Mouse (Mus musculus) intestine, embryonic 14.5 days (tissue): Measurements from ENCODE around the gene Usp6nl. TPM values are rescaled to one million over a fixed set of nuclear protein-coding genes. Genes with fewer than 3 reads are reported as not detected.
A peak's percentile ranks its signal among the peaks of the same experiment; 100 is the strongest.

Experiments
- ATAC-seq: fragments of 200-750 bp; cut with Nextera tagmentation; replicated peaks from 2 replicates; pipeline ENCODE4 v1.8.0; 2017; ENCODE audit warnings: low read depth, moderate number of reproducible peaks, moderate TSS enrichment, moderate library complexity; ENCODE audit not compliant: low FRiP score, low TSS enrichment
- DNase-seq: peaks from one replicate; pipeline ENCODE4 v3.0.0-alpha.2; 2018; ENCODE audit warnings: low spot score
- H3K27ac ChIP-seq: fragments of 300-500 bp; sonication (generic); 2 replicates; pipeline ENCODE4 v1.5.1; 2014; ENCODE audit warnings: low read depth, mild to moderate bottlenecking, control low read depth
- H3K27me3 ChIP-seq: fragments of 300-500 bp; sonication (generic); replicated peaks from 2 replicates; pipeline ENCODE4 v1.6.1; 2014; ENCODE audit warnings: low read length, control low read depth; ENCODE audit not compliant: control insufficient read depth, insufficient read depth
- H3K36me3 ChIP-seq: fragments of 300-500 bp; sonication (generic); 2 replicates; pipeline ENCODE4 v1.6.1; 2014; ENCODE audit warnings: low read length, control low read depth; ENCODE audit not compliant: control insufficient read depth, insufficient read depth
- H3K4me1 ChIP-seq: fragments of 300-500 bp; sonication (generic); replicated peaks from 2 replicates; pipeline ENCODE4 v1.6.1; 2014; ENCODE audit warnings: low read length, control low read depth, mixed read lengths; ENCODE audit not compliant: control insufficient read depth, insufficient read depth
- H3K4me2 ChIP-seq: fragments of 300-500 bp; sonication (generic); 2 replicates; pipeline ENCODE4 v1.6.1; 2014; ENCODE audit warnings: low read length
- H3K4me3 ChIP-seq: fragments of 300-500 bp; sonication (generic); 2 replicates; pipeline ENCODE4 v1.5.1; 2014; ENCODE audit warnings: low read depth, low read length, control low read depth, mixed read lengths
- H3K9ac ChIP-seq: fragments of 300-500 bp; sonication (generic); 2 replicates; pipeline ENCODE4 v1.6.1; 2014; ENCODE audit warnings: mild to moderate bottlenecking, low read length
- H3K9me3 ChIP-seq: fragments of 300-500 bp; sonication (generic); 2 replicates; pipeline ENCODE4 v1.6.1; 2016; ENCODE audit warnings: low read length, control low read depth; ENCODE audit not compliant: control insufficient read depth
- WGBS: fragments of 180-500 bp; shearing (Covaris S2); extraction: QIAGEN DNeasy Blood & Tissue Kit; methylation state at CpG from one replicate; pipeline ENCODE4 v1.1.7; 2014; 5-methylcytosine and 5-hydroxymethylcytosine counted together
- polyA plus RNA-seq: library from polyadenylated mRNA; unstranded; fragments of >200 nt; fragmentation: Nextera tagmentation; extraction: Ambion mirVana; gene quantifications from 2 replicates; pipeline ENCODE4 v1.2.1, GENCODE M21; 2014

The Usp6nl gene
- polyA plus RNA-seq, 1 experiment from 2014 or later, result 14.4 TPM

- Histone ChIP-seq H3K27ac (no peak overlapping the region), H3K4me1 (0 out of 2 replicates have a peak, but pooled peaks cover 3% of the 10 kb centered on the region), H3K4me3 (no peak overlapping the region), H3K9ac (no peak overlapping the region), H3K36me3 (no peaks in the 10 kb centered on the region), H3K9me3 (no peaks in the 10 kb centered on the region), H3K27me3 (no peaks in the 10 kb centered on the region), H3K4me2 (no peak overlapping the region)
- DNase-seq (peak; percentile 73), ATAC-seq (peak; percentile 60)
- 24% methylated on average over 11 of the region's 11 CpGs for WGBS
These were observed 80.9 kb downstream of the Usp6nl start for GRCm38 (mm10) chr2:6403375-6403774.

GRCm38 (mm10) chr2:6403991-6404390, 81.5 kb downstream of the Usp6nl start:
- no peak overlapping the region for H3K4me2 ChIP-seq

GRCm38 (mm10) chr2:6404627-6405026, 82.2 kb downstream of the Usp6nl start:
- H3K4me3 ChIP-seq, result no peak overlapping the region
- H3K9me3 ChIP-seq, result no peaks in the 10 kb centered on the region
- peaks cover 5% of the 10 kb centered on the region; the same call in 1 of the 2 replicates for H3K36me3 ChIP-seq
- WGBS, result 69% methylated on average over 7 of the region's 7 CpGs
- no peaks in the 10 kb centered on the region for H3K27me3 ChIP-seq
- DNase-seq (no peak), ATAC-seq (no peak)
- 0 out of 2 replicates have a peak, but pooled peaks cover 3% of the 10 kb centered on the region for H3K4me1 ChIP-seq
- H3K4me2 ChIP-seq, result no peak overlapping the region
- no peak overlapping the region for H3K27ac ChIP-seq
- H3K9ac ChIP-seq, result no peak overlapping the region

More at GRCm38 (mm10) chr2:6403991-6404390, 81.5 kb downstream of the Usp6nl start:
- Histone ChIP-seq H3K27ac (no peak overlapping the region), H3K27me3 (no peaks in the 10 kb centered on the region), H3K4me1 (0 out of 2 replicates have a peak, but pooled peaks cover 3% of the 10 kb centered on the region), H3K4me3 (no peak overlapping the region), H3K9me3 (no peaks in the 10 kb centered on the region), H3K36me3 (no peaks in the 10 kb centered on the region), H3K9ac (no peak overlapping the region)
- 62% methylated on average over 3 of the region's 3 CpGs for WGBS
- peak; percentile 51 for DNase-seq
- no peak for ATAC-seq

- Histone ChIP-seq H3K27ac (no peak overlapping the region), H3K27me3 (no peaks in the 10 kb centered on the region), H3K36me3 (peaks cover 11% of the 10 kb centered on the region), H3K4me2 (no peak overlapping the region), H3K9ac (no peak overlapping the region), H3K4me3 (no peak overlapping the region), H3K4me1 (0 out of 2 replicates have a peak, but pooled peaks cover 3% of the 10 kb centered on the region), H3K9me3 (no peaks in the 10 kb centered on the region)
- 36% methylated on average over 10 of the region's 10 CpGs for WGBS
- DNase-seq (peak; percentile 86), ATAC-seq (peak; percentile 68)
These were observed 82.9 kb downstream of the Usp6nl start for GRCm38 (mm10) chr2:6405059-6406033.

- peaks cover 29% of the 10 kb centered on the region for H3K36me3 ChIP-seq
- H3K27ac ChIP-seq, result peak overlapping the region; percentile 48
- DNase-seq (peak; percentile 53), ATAC-seq (peak; percentile 84)
- H3K27me3 ChIP-seq, result no peaks in the 10 kb centered on the region
- 76% methylated on average over 1 of the region's 1 CpGs for WGBS
- H3K4me2 ChIP-seq, result no peak overlapping the region
- H3K4me3 ChIP-seq, result no peak overlapping the region
- H3K9me3 ChIP-seq, result no peaks in the 10 kb centered on the region
- 0 out of 2 replicates have a peak, but pooled peaks cover 3% of the 10 kb centered on the region for H3K4me1 ChIP-seq
- no peak overlapping the region for H3K9ac ChIP-seq
These were observed 85.2 kb downstream of the Usp6nl start for GRCm38 (mm10) chr2:6407711-6408110.

- WGBS, result 83% methylated on average over 1 of the region's 1 CpGs
- Histone ChIP-seq H3K4me1 (no peaks in the 10 kb centered on the region), H3K9ac (no peak overlapping the region), H3K4me3 (no peak overlapping the region), H3K27me3 (no peaks in the 10 kb centered on the region), H3K9me3 (no peaks in the 10 kb centered on the region), H3K4me2 (no peak overlapping the region), H3K27ac (no peak overlapping the region), H3K36me3 (peaks cover 45% of the 10 kb centered on the region)
- no peak for ATAC-seq
- DNase-seq, result peak; percentile 31
These were observed 90.2 kb downstream of the Usp6nl start for GRCm38 (mm10) chr2:6412645-6413044.

GRCm38 (mm10) chr2:6413723-6414122, 91.3 kb downstream of the Usp6nl start:
- H3K9me3 ChIP-seq, result no peaks in the 10 kb centered on the region
- DNase-seq (peak; percentile 20), ATAC-seq (no peak)
- H3K4me3 ChIP-seq, result no peak overlapping the region
- H3K9ac ChIP-seq, result no peak overlapping the region
- H3K36me3 ChIP-seq, result peaks cover 52% of the 10 kb centered on the region
- H3K4me1 ChIP-seq, result no peaks in the 10 kb centered on the region
- H3K27ac ChIP-seq, result no peak overlapping the region
- 81% methylated on average over 2 of the region's 2 CpGs for WGBS
- H3K27me3 ChIP-seq, result no peaks in the 10 kb centered on the region
- H3K4me2 ChIP-seq, result no peak overlapping the region

GRCm38 (mm10) chr2:6414400-6414799, 91.9 kb downstream of the Usp6nl start:
- H3K36me3 ChIP-seq, result peaks cover 49% of the 10 kb centered on the region
- 89% methylated on average over 5 of the region's 5 CpGs for WGBS

More at GRCm38 (mm10) chr2:6414400-6414799, 91.9 kb downstream of the Usp6nl start:
- no peak overlapping the region for H3K4me2 ChIP-seq
- H3K4me1 ChIP-seq, result no peaks in the 10 kb centered on the region
- no peaks in the 10 kb centered on the region for H3K27me3 ChIP-seq
- no peaks in the 10 kb centered on the region for H3K9me3 ChIP-seq
- ATAC-seq (no peak), DNase-seq (peak; percentile 44)
- no peak overlapping the region for H3K4me3 ChIP-seq
- no peak overlapping the region for H3K9ac ChIP-seq
- H3K27ac ChIP-seq, result no peak overlapping the region
